28 mouse cellular contexts compared by ENCODE assay signal in the genomic region with DNA sequence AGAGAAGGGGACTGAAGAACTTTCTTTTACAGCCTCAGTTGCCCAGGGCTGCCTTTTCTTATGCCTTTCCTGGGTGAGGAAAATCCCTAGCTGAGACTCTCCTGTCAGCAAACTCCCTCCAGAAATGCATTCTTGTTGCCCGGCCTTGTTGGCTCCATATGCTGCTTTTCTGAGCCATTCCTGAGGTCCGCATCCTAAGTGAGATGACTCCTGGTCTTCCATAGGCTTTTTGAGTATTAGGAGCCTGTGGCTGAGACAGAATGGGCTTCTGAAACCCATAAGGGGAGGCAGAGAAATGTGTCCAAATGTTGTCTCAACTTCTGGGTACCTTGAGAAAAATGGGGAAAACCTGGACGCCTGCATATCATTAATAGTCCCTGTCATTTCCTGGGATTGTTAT. TPM values are rescaled to one million over a fixed set of nuclear protein-coding genes. Genes with fewer than 3 reads are reported as not detected.
DNase-seq lines count a peak whose midpoint lies in the region; ATAC-seq lines count a peak whose summit lies in the region.
"Had no signal": no experiment of that assay in that cellular context is flagged by ENCODE, and none has a peak within 500 bp of the region (broad histone marks: within the 10 kb centered on the region; RNA-seq: fewer than 3 reads in every experiment).

No protein-coding gene starts in this region.

- 57% methylated on average over 3 of the region's 3 CpGs for WGBS in heart, embryonic 10.5 days
- 68% methylated on average over 3 of the region's 3 CpGs for WGBS in intestine, embryonic 14.5 days
- 53% methylated on average over 3 of the region's 3 CpGs for WGBS in intestine, embryonic 15.5 days
- 59% methylated on average over 3 of the region's 3 CpGs for WGBS in limb, embryonic 15.5 days

- DNase-seq in heart, embryonic 10.5 days (ENCODE audit: low spot score): no peak
- no peak for DNase-seq in heart, postnatal 36 days
- DNase-seq in intestine, embryonic 14.5 days (ENCODE audit: low spot score): no peak
- DNase-seq: adrenal gland, postnatal 25 days; cerebellum, adult 9-11 months; gastrocnemius, postnatal 25 days; left cerebral cortex, postnatal 4 days; right cerebral cortex, adult 18-20 months; right cerebral cortex, postnatal 4 days had no signal

- H3K27ac ChIP-seq in heart, embryonic 10.5 days: peak overlapping the region; percentile 64
- H3K27ac ChIP-seq in intestine, embryonic 14.5 days (ENCODE audit: low read depth): peak overlapping the region; percentile 33; the same call in 1 of the 2 replicates
- no peak overlapping the region for H3K27ac ChIP-seq in intestine, embryonic 15.5 days
- peak overlapping the region; percentile 41 for H3K27ac ChIP-seq in brown adipose tissue, adult 24 weeks (replicated peaks; ENCODE audit: low read depth, low read length)
- H3K27ac ChIP-seq in limb, embryonic 15.5 days: 0 out of 2 replicates have a peak overlapping the region, but pooled peaks have one; percentile 33
- H3K27ac ChIP-seq: embryonic facial prominence, embryonic 15.5 days; hindbrain, embryonic 15.5 days; left cerebral cortex, adult 2 months; midbrain, embryonic 10.5 days; neural tube, embryonic 15.5 days had no signal

- intact Hi-C loops in heart, postnatal 36 days (cut with DNase I): loop anchor here (2.0 kb wide), 1 partner anchor 19 kb away; a partner anchor contains a TSS

- no peaks in the 10 kb centered on the region; the same call in 1 of the 2 replicates for H3K9me3 ChIP-seq in heart, embryonic 10.5 days
- H3K9me3 ChIP-seq in intestine, embryonic 14.5 days (ENCODE audit: control insufficient read depth, low read length): no peaks in the 10 kb centered on the region; the same call in 1 of the 2 replicates
- H3K9me3 ChIP-seq in intestine, embryonic 15.5 days: no peaks in the 10 kb centered on the region
- no peaks in the 10 kb centered on the region for H3K9me3 ChIP-seq in limb, embryonic 15.5 days
- H3K9me3 ChIP-seq: embryonic facial prominence, embryonic 15.5 days; hindbrain, embryonic 15.5 days; kidney, embryonic 15.5 days; midbrain, embryonic 10.5 days; neural tube, embryonic 15.5 days had no signal

- no peak overlapping the region for H3K4me3 ChIP-seq in heart, embryonic 10.5 days
- no peak overlapping the region for H3K4me3 ChIP-seq in intestine, embryonic 14.5 days (ENCODE audit: low read depth, low read length)
- H3K4me3 ChIP-seq in intestine, embryonic 15.5 days (replicated peaks): no peak overlapping the region
- no peak overlapping the region for H3K4me3 ChIP-seq in brown adipose tissue, adult 24 weeks (ENCODE audit: insufficient read depth, low read depth, low read length)
- no peak overlapping the region for H3K4me3 ChIP-seq in limb, embryonic 15.5 days
- H3K4me3 ChIP-seq: embryonic facial prominence, embryonic 15.5 days; hindbrain, embryonic 15.5 days; kidney, embryonic 15.5 days; left cerebral cortex, adult 2 months; midbrain, embryonic 10.5 days; neural tube, embryonic 15.5 days had no signal

- peaks cover 41% of the 10 kb centered on the region for H3K4me1 ChIP-seq in heart, embryonic 10.5 days
- H3K4me1 ChIP-seq in intestine, embryonic 14.5 days (replicated peaks; ENCODE audit: control insufficient read depth, insufficient read depth, low read length): peaks cover 28% of the 10 kb centered on the region
- peaks cover 15% of the 10 kb centered on the region; the same call in 1 of the 2 replicates for H3K4me1 ChIP-seq in intestine, embryonic 15.5 days (replicated peaks)
- H3K4me1 ChIP-seq in brown adipose tissue, adult 24 weeks (ENCODE audit: control insufficient read depth, insufficient read depth, insufficient read length, low read length): peaks cover 18% of the 10 kb centered on the region
- H3K4me1 ChIP-seq in limb, embryonic 15.5 days: peaks cover 15% of the 10 kb centered on the region
- H3K4me1 ChIP-seq: hindbrain, embryonic 15.5 days; neural tube, embryonic 15.5 days had no signal

- no peak overlapping the region for H3K4me2 ChIP-seq in intestine, embryonic 14.5 days (ENCODE audit: low read length)
- H3K4me2 ChIP-seq in intestine, embryonic 15.5 days (replicated peaks): no peak overlapping the region
- H3K4me2 ChIP-seq in limb, embryonic 15.5 days: no peak overlapping the region
- H3K4me2 ChIP-seq: embryonic facial prominence, embryonic 15.5 days; hindbrain, embryonic 15.5 days; kidney, embryonic 15.5 days; neural tube, embryonic 15.5 days had no signal

- H3K36me3 ChIP-seq in heart, embryonic 10.5 days: peaks cover 6% of the 10 kb centered on the region; the same call in 1 of the 2 replicates
- no peaks in the 10 kb centered on the region for H3K36me3 ChIP-seq in intestine, embryonic 14.5 days (ENCODE audit: control insufficient read depth, insufficient read depth, low read length)
- 0 out of 2 replicates have a peak, but pooled peaks cover 4% of the 10 kb centered on the region for H3K36me3 ChIP-seq in intestine, embryonic 15.5 days
- no peaks in the 10 kb centered on the region for H3K36me3 ChIP-seq in limb, embryonic 15.5 days
- H3K36me3 ChIP-seq: embryonic facial prominence, embryonic 15.5 days; hindbrain, embryonic 15.5 days; kidney, embryonic 15.5 days; neural tube, embryonic 15.5 days had no signal

- no peak overlapping the region for H3K9ac ChIP-seq in intestine, embryonic 14.5 days (ENCODE audit: low read length)
- no peak overlapping the region for H3K9ac ChIP-seq in intestine, embryonic 15.5 days
- no peak overlapping the region for H3K9ac ChIP-seq in limb, embryonic 15.5 days
- H3K9ac ChIP-seq: embryonic facial prominence, embryonic 15.5 days; hindbrain, embryonic 15.5 days; kidney, embryonic 15.5 days; neural tube, embryonic 15.5 days had no signal

- H3K27me3 ChIP-seq in heart, embryonic 10.5 days (ENCODE audit: insufficient read depth, poor library complexity, severe bottlenecking): no peaks in the 10 kb centered on the region
- H3K27me3 ChIP-seq in intestine, embryonic 14.5 days (replicated peaks; ENCODE audit: control insufficient read depth, insufficient read depth, low read length): no peaks in the 10 kb centered on the region
- H3K27me3 ChIP-seq in intestine, embryonic 15.5 days (replicated peaks): no peaks in the 10 kb centered on the region
- H3K27me3 ChIP-seq in limb, embryonic 15.5 days: no peaks in the 10 kb centered on the region
- H3K27me3 ChIP-seq: embryonic facial prominence, embryonic 15.5 days; hindbrain, embryonic 15.5 days; kidney, embryonic 15.5 days; neural tube, embryonic 15.5 days had no signal

- no peak for ATAC-seq in intestine, embryonic 14.5 days (replicated peaks; ENCODE audit: low FRiP score, low TSS enrichment, low read depth)
- no peak for ATAC-seq in intestine, embryonic 15.5 days
- no peak for ATAC-seq in limb, embryonic 15.5 days (ENCODE audit: insufficient number of reproducible peaks, low FRiP score, low TSS enrichment, low read depth)
- ATAC-seq in erythroblast, adult 5-6 weeks (replicated peaks; ENCODE audit: low FRiP score, poor library complexity, severe bottlenecking): no peak
- ATAC-seq: forebrain, embryonic 16.5 days had no signal

RNA-seq across cellular contexts. Expression of a gene that starts 1.4 kb away (rescaled TPM):
- 10.5 and 18.2 TPM in 2 replicates for polyA plus RNA-seq in heart, embryonic 10.5 days (2016; fragmentation: Nextera tagmentation; extraction: Ambion mirVana)
- 100 to 1,000 TPM in 1 of 2 experiments, 10 to 100 TPM in 1; 70.4 to 101 TPM for total RNA-seq in heart, postnatal 36 days (2021)
- polyA plus RNA-seq in intestine, embryonic 14.5 days (2014; fragmentation: Nextera tagmentation; extraction: Ambion mirVana): 69.7 and 73.9 TPM in 2 replicates
- 87.2 and 87.9 TPM in 2 replicates for polyA plus RNA-seq in intestine, embryonic 15.5 days (2015; fragmentation: Nextera tagmentation; extraction: Ambion mirVana)
- polyA plus RNA-seq in brown adipose tissue, adult 24 weeks (2012; ENCODE audit: insufficient read depth, insufficient read length, missing spikeins): 260 and 356 TPM in 2 replicates
- 24.8 and 30.5 TPM in 2 replicates for polyA plus RNA-seq in limb, embryonic 15.5 days (2015; fragmentation: Nextera tagmentation; extraction: Ambion mirVana)
- total RNA-seq in erythroblast, adult 5-6 weeks (2015; ENCODE audit: low replicate concordance): not detected in 2 replicates
- total RNA-seq in erythroblast, adult 5-6 weeks (2017; ENCODE audit: low replicate concordance): not detected in 2 replicates
- total RNA-seq: common myeloid progenitor, adult 5-6 weeks; hematopoietic stem cell, adult 5-6 weeks had no signal

RNA-seq across cellular contexts. Expression of a gene that starts 15.4 kb away (rescaled TPM):
- not detected in 2 replicates for polyA plus RNA-seq in heart, embryonic 10.5 days (2016; fragmentation: Nextera tagmentation; extraction: Ambion mirVana)
- not detected for total RNA-seq in heart, postnatal 36 days (2021)
- not detected in 2 replicates for polyA plus RNA-seq in intestine, embryonic 14.5 days (2014; fragmentation: Nextera tagmentation; extraction: Ambion mirVana)
- not detected in 2 replicates for polyA plus RNA-seq in intestine, embryonic 15.5 days (2015; fragmentation: Nextera tagmentation; extraction: Ambion mirVana)
- polyA plus RNA-seq in brown adipose tissue, adult 24 weeks (2012; ENCODE audit: insufficient read depth, insufficient read length, missing spikeins): not detected in 2 replicates
- not detected in 2 replicates for polyA plus RNA-seq in limb, embryonic 15.5 days (2015; fragmentation: Nextera tagmentation; extraction: Ambion mirVana)
- not detected in 2 replicates for total RNA-seq in erythroblast, adult 5-6 weeks (2015; ENCODE audit: low replicate concordance)
- not detected in 2 replicates for total RNA-seq in erythroblast, adult 5-6 weeks (2017; ENCODE audit: low replicate concordance)
- total RNA-seq: adrenal gland, postnatal 25 days; common myeloid progenitor, adult 5-6 weeks; ES-E14; gastrocnemius, postnatal 25 days; hematopoietic stem cell, adult 5-6 weeks; layer of hippocampus, postnatal 10 days; left cerebral cortex, adult 2 months; left cerebral cortex, postnatal 4 days; liver, adult 2 months had no signal
- polyA plus RNA-seq: brain, embryonic 14.5 days; embryonic facial prominence, embryonic 15.5 days; forebrain, embryonic 16.5 days; hindbrain, embryonic 15.5 days; kidney, embryonic 15.5 days; large intestine, adult 2 months; liver, adult 2 months; midbrain, embryonic 10.5 days; neural tube, embryonic 15.5 days had no signal

RNA-seq across cellular contexts. Expression of a gene that starts 19.4 kb away (rescaled TPM):
- 9.5 and 12.9 TPM in 2 replicates for polyA plus RNA-seq in heart, embryonic 10.5 days (2016; fragmentation: Nextera tagmentation; extraction: Ambion mirVana)
- total RNA-seq in heart, postnatal 36 days (2021): 10 to 100 TPM; 16.7 to 26.6 TPM
- polyA plus RNA-seq in intestine, embryonic 14.5 days (2014; fragmentation: Nextera tagmentation; extraction: Ambion mirVana): 6.7 and 7.7 TPM in 2 replicates
- 8.1 and 9.5 TPM in 2 replicates for polyA plus RNA-seq in intestine, embryonic 15.5 days (2015; fragmentation: Nextera tagmentation; extraction: Ambion mirVana)
- 9.1 and 22.4 TPM in 2 replicates for polyA plus RNA-seq in brown adipose tissue, adult 24 weeks (2012; ENCODE audit: insufficient read depth, insufficient read length, missing spikeins)
- 9.9 and 10.8 TPM in 2 replicates for polyA plus RNA-seq in limb, embryonic 15.5 days (2015; fragmentation: Nextera tagmentation; extraction: Ambion mirVana)
- total RNA-seq in erythroblast, adult 5-6 weeks (2015; ENCODE audit: low replicate concordance): 2.3 and 8.4 TPM in 2 replicates
- 0.94 and 10.3 TPM in 2 replicates for total RNA-seq in erythroblast, adult 5-6 weeks (2017; ENCODE audit: low replicate concordance)

RNA-seq across cellular contexts. Expression of a gene that starts 19.7 kb away (rescaled TPM):
- 31.9 and 33.2 TPM in 2 replicates for polyA plus RNA-seq in heart, embryonic 10.5 days (2016; fragmentation: Nextera tagmentation; extraction: Ambion mirVana)
- 10 to 100 TPM; 27.3 to 33.7 TPM for total RNA-seq in heart, postnatal 36 days (2021)
- polyA plus RNA-seq in intestine, embryonic 14.5 days (2014; fragmentation: Nextera tagmentation; extraction: Ambion mirVana): 28.4 and 29.5 TPM in 2 replicates
- 23.6 and 24.9 TPM in 2 replicates for polyA plus RNA-seq in intestine, embryonic 15.5 days (2015; fragmentation: Nextera tagmentation; extraction: Ambion mirVana)
- polyA plus RNA-seq in brown adipose tissue, adult 24 weeks (2012; ENCODE audit: insufficient read depth, insufficient read length, missing spikeins): 14.1 and 17.4 TPM in 2 replicates
- polyA plus RNA-seq in limb, embryonic 15.5 days (2015; fragmentation: Nextera tagmentation; extraction: Ambion mirVana): 21.0 and 23.9 TPM in 2 replicates
- total RNA-seq in erythroblast, adult 5-6 weeks (2015; ENCODE audit: low replicate concordance): 2.3 TPM in 2 replicates
- total RNA-seq in erythroblast, adult 5-6 weeks (2017; ENCODE audit: low replicate concordance): 3.9 TPM in 1 of 2 replicates, not detected in the other

RNA-seq across cellular contexts. Expression of a gene that starts 19.8 kb away (rescaled TPM):
- polyA plus RNA-seq in heart, embryonic 10.5 days (2016; fragmentation: Nextera tagmentation; extraction: Ambion mirVana): 0.49 TPM in 1 of 2 replicates, not detected in the other
- 1 to 10 TPM in 1 of 2 experiments, not detected in 1; 3.7 TPM for total RNA-seq in heart, postnatal 36 days (2021)
- polyA plus RNA-seq in intestine, embryonic 14.5 days (2014; fragmentation: Nextera tagmentation; extraction: Ambion mirVana): not detected in 2 replicates
- polyA plus RNA-seq in intestine, embryonic 15.5 days (2015; fragmentation: Nextera tagmentation; extraction: Ambion mirVana): not detected in 2 replicates
- polyA plus RNA-seq in brown adipose tissue, adult 24 weeks (2012; ENCODE audit: insufficient read depth, insufficient read length, missing spikeins): not detected in 2 replicates
- 0.79 and 1.1 TPM in 2 replicates for polyA plus RNA-seq in limb, embryonic 15.5 days (2015; fragmentation: Nextera tagmentation; extraction: Ambion mirVana)
- not detected in 2 replicates for total RNA-seq in erythroblast, adult 5-6 weeks (2015; ENCODE audit: low replicate concordance)
- total RNA-seq in erythroblast, adult 5-6 weeks (2017; ENCODE audit: low replicate concordance): not detected in 2 replicates
- total RNA-seq: adrenal gland, postnatal 25 days; common myeloid progenitor, adult 5-6 weeks; ES-E14; layer of hippocampus, postnatal 10 days; left cerebral cortex, adult 2 months; left cerebral cortex, postnatal 4 days; liver, adult 2 months had no signal
- polyA plus RNA-seq: brain, embryonic 14.5 days; embryonic facial prominence, embryonic 15.5 days; forebrain, embryonic 16.5 days; kidney, embryonic 15.5 days; large intestine, adult 2 months; liver, adult 2 months; neural tube, embryonic 15.5 days; thymus, postnatal 0 days had no signal
